Mouse (Mus musculus): ENCODE measurements at regions not wholly inside any gene's neighbourhood (a gene's known extent, or its start where the extent isn't known, plus 50 kb on each side); places are given as distances from the start of the nearest gene placed in this dataset.

DNA sequence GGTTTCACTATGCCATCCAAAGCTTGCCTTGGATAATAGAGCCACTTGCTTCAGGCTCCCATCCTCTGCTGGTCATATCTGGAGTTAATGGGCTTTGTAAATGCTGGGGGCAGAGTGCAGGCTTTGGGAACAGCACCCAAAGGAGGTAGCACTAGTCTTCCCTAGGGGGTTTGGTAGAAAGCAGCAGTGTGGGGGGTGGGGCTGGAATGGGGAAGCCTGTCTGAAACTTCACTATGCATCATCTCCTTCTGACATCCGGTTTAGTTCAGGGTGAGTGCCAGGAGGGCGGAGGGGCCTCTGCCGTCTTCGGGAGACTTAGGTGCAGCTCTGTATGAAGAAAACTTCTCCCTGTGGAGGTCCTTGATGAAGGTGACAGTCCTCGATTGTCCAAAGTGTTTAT lies 124.8 kb downstream of the Cd24a start:
- 46% methylated on average over 5 of the region's 5 CpGs for WGBS (ENCODE audit: insufficient replicate concordance)
- ATAC-seq, result no peak
- peaks cover 15% of the 10 kb centered on the region; the same call in 1 of the 2 replicates for H3K27me3 ChIP-seq (replicated peaks)
- peaks cover 31% of the 10 kb centered on the region for H3K4me1 ChIP-seq
- no peak overlapping the region for H3K27ac ChIP-seq
- H3K4me3 ChIP-seq, result no peak overlapping the region
- no peaks in the 10 kb centered on the region for H3K36me3 ChIP-seq
- no peak overlapping the region for H3K9ac ChIP-seq
- H3K9me3 ChIP-seq (replicated peaks), result no peaks in the 10 kb centered on the region
- H3K4me2 ChIP-seq, result no peak overlapping the region

GRCm38 (mm10) chr10:43706001-43706988 lies 128.2 kb downstream of the Cd24a start:
- Histone ChIP-seq H3K27ac (no peak overlapping the region), H3K4me2 (peak overlapping the region; percentile 70), H3K9me3 (replicated peaks) (no peaks in the 10 kb centered on the region), H3K4me1 (peaks cover 45% of the 10 kb centered on the region), H3K36me3 (no peaks in the 10 kb centered on the region), H3K4me3 (peak overlapping the region; percentile 40), H3K27me3 (replicated peaks) (peaks cover 10% of the 10 kb centered on the region), H3K9ac (peak overlapping the region; percentile 52)
- ATAC-seq, result peak; percentile 63; the same call in 1 of the 2 replicates
- WGBS (ENCODE audit: insufficient replicate concordance), result 39% methylated on average over 17 of the region's 17 CpGs

DNA sequence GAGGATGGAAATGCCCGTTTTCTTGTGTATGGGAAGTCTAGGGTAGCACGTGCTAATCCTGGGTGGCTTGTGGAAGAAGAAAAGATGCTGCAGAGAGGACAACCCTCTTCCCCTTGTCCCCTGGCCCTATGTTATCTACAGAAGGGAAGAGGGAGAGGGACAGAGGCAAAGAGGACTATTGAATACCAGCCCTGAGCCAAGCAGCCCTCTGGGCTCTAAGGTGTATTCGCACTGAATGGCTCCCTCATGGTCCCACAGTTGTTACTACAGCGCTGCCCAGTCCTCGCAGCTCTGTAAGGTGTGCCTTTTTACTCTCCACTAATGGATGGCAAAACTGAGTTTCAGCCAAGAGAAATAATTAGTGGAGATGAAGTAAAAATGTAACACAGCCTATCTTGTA lies 128.9 kb downstream of the Cd24a start:
- H3K36me3 ChIP-seq, result no peaks in the 10 kb centered on the region
- ATAC-seq, result no peak
- peaks cover 10% of the 10 kb centered on the region for H3K27me3 ChIP-seq (replicated peaks)
- no peak overlapping the region for H3K27ac ChIP-seq
- H3K9me3 ChIP-seq (replicated peaks), result no peaks in the 10 kb centered on the region
- no peak overlapping the region for H3K4me3 ChIP-seq
- no peak overlapping the region for H3K9ac ChIP-seq
- no peak overlapping the region for H3K4me2 ChIP-seq
- 73% methylated on average over 5 of the region's 5 CpGs for WGBS (ENCODE audit: insufficient replicate concordance)
- peaks cover 43% of the 10 kb centered on the region for H3K4me1 ChIP-seq

- Histone ChIP-seq H3K4me2 (no peak overlapping the region), H3K9ac (no peak overlapping the region), H3K27ac (no peak overlapping the region), H3K36me3 (no peaks in the 10 kb centered on the region), H3K4me3 (no peak overlapping the region), H3K9me3 (replicated peaks) (no peaks in the 10 kb centered on the region), H3K27me3 (replicated peaks) (peaks cover 10% of the 10 kb centered on the region), H3K4me1 (peaks cover 35% of the 10 kb centered on the region)
- ATAC-seq, result no peak
- WGBS (ENCODE audit: insufficient replicate concordance), result 61% methylated on average over 15 of the region's 15 CpGs
Observed at GRCm38 (mm10) chr10:43707821-43708373, 129.8 kb downstream of the Cd24a start.

- H3K4me2 ChIP-seq, result no peak overlapping the region
- H3K27me3 ChIP-seq (replicated peaks), result peaks cover 10% of the 10 kb centered on the region
- no peak overlapping the region for H3K9ac ChIP-seq
- no peaks in the 10 kb centered on the region for H3K9me3 ChIP-seq (replicated peaks)
- ATAC-seq, result no peak
- peaks cover 40% of the 10 kb centered on the region for H3K4me1 ChIP-seq
- no peak overlapping the region for H3K4me3 ChIP-seq
- H3K36me3 ChIP-seq, result no peaks in the 10 kb centered on the region
- H3K27ac ChIP-seq, result no peak overlapping the region
- 85% methylated on average over 6 of the region's 6 CpGs for WGBS (ENCODE audit: insufficient replicate concordance)
Observed at GRCm38 (mm10) chr10:43709278-43710033, 131.4 kb downstream of the Cd24a start.

- no peak overlapping the region for H3K27ac ChIP-seq
- no peak overlapping the region for H3K4me3 ChIP-seq
- H3K9ac ChIP-seq, result no peak overlapping the region
- H3K36me3 ChIP-seq, result no peaks in the 10 kb centered on the region
- peaks cover 10% of the 10 kb centered on the region for H3K27me3 ChIP-seq (replicated peaks)
- peak; percentile 74 for ATAC-seq
- H3K9me3 ChIP-seq (replicated peaks), result no peaks in the 10 kb centered on the region
- H3K4me1 ChIP-seq, result peaks cover 40% of the 10 kb centered on the region
- H3K4me2 ChIP-seq, result 0 out of 2 replicates have a peak overlapping the region, but pooled peaks have one; percentile 6
- 46% methylated on average over 8 of the region's 8 CpGs for WGBS (ENCODE audit: insufficient replicate concordance)
Observed at GRCm38 (mm10) chr10:43710186-43710885, 132.3 kb downstream of the Cd24a start.

DNA sequence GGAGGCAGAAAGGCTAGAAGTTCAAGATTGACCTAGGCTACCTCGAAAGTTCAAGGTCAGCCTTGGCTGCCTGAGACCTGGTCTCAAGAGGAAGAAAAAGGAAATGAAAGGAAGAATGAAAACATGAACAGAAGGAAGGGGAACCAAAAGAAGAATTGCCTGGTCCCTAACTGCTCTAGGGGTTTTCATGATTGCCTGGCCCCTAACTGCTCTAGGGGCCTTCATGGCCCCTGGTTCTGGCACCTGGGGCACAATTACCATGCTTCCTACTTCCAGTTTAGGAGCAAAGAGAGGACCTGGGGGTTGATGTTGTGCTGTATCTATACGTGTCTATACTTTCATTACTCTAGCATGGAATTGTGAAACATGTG lies 132.8 kb downstream of the Cd24a start:
- no peak overlapping the region for H3K9ac ChIP-seq
- no peaks in the 10 kb centered on the region for H3K36me3 ChIP-seq
- H3K4me1 ChIP-seq, result peaks cover 37% of the 10 kb centered on the region
- H3K9me3 ChIP-seq (replicated peaks), result no peaks in the 10 kb centered on the region
- H3K27me3 ChIP-seq (replicated peaks), result peaks cover 10% of the 10 kb centered on the region
- 70% methylated on average over 2 of the region's 2 CpGs for WGBS (ENCODE audit: insufficient replicate concordance)
- H3K4me2 ChIP-seq, result 0 out of 2 replicates have a peak overlapping the region, but pooled peaks have one; percentile 6
- no peak for ATAC-seq
- no peak overlapping the region for H3K4me3 ChIP-seq
- H3K27ac ChIP-seq, result no peak overlapping the region

DNA sequence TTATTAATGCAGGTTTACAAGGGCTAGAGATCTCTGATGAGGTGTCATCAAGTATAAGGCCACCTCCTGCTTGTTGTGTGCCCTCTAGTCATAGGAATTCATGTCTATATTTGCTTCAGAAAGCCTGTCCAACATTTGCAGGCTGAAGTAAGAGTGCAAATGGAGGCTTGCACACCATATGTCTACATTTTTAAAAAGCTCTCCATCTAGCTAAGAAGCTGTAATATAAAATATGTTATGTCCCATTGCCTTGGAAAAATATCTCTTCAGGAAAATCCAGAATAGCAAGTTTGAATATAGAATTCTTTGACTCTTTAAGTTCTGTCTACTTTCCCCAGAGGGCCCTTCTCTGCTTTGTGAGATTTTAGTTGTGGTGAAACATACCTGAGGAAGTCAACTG lies 134.6 kb downstream of the Cd24a start:
- no peak for ATAC-seq
- Histone ChIP-seq H3K9ac (no peak overlapping the region), H3K9me3 (replicated peaks) (no peaks in the 10 kb centered on the region), H3K36me3 (no peaks in the 10 kb centered on the region), H3K27me3 (replicated peaks) (peaks cover 10% of the 10 kb centered on the region), H3K4me3 (no peak overlapping the region), H3K4me1 (peaks cover 25% of the 10 kb centered on the region), H3K27ac (no peak overlapping the region), H3K4me2 (no peak overlapping the region)

GRCm38 (mm10) chr10:43718768-43719167 lies 140.7 kb downstream of the Cd24a start:
- WGBS (ENCODE audit: insufficient replicate concordance), result 60% methylated on average over 13 of the region's 13 CpGs
- H3K27me3 ChIP-seq (replicated peaks), result peaks cover 31% of the 10 kb centered on the region
- no peak overlapping the region for H3K9ac ChIP-seq
- H3K4me3 ChIP-seq, result no peak overlapping the region
- H3K36me3 ChIP-seq, result no peaks in the 10 kb centered on the region
- H3K27ac ChIP-seq, result no peak overlapping the region
- H3K4me1 ChIP-seq, result peaks cover 23% of the 10 kb centered on the region
- H3K9me3 ChIP-seq (replicated peaks), result no peaks in the 10 kb centered on the region
- ATAC-seq, result no peak
- no peak overlapping the region for H3K4me2 ChIP-seq

DNA sequence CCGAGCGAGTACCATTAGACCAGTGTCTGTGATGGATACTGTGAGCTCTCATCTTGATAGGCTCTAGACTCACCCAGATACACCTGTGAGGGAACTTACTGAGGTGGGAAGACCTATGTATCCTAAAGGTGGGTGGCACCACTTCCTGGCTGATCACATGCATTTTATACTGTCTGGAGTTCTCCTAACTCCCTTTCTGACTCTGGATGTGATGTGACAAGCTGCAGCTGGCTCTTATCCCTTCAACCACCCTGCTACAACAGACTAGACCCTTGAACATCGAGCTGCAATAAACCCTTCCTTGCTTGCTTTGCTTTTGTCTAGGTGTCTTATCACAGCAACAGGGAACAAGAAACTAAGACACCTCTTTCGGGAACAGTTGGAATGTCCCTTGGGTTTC lies 143.3 kb downstream of the Cd24a start:
- H3K27ac ChIP-seq, result no peak overlapping the region
- WGBS (ENCODE audit: insufficient replicate concordance), result 65% methylated on average over 4 of the region's 4 CpGs
- H3K4me3 ChIP-seq, result no peak overlapping the region
- H3K9ac ChIP-seq, result no peak overlapping the region
- H3K4me1 ChIP-seq, result peaks cover 21% of the 10 kb centered on the region
- H3K4me2 ChIP-seq, result no peak overlapping the region
- H3K36me3 ChIP-seq, result no peaks in the 10 kb centered on the region
- no peak for ATAC-seq
- H3K9me3 ChIP-seq (replicated peaks), result no peaks in the 10 kb centered on the region
- H3K27me3 ChIP-seq (replicated peaks), result peaks cover 48% of the 10 kb centered on the region

DNA sequence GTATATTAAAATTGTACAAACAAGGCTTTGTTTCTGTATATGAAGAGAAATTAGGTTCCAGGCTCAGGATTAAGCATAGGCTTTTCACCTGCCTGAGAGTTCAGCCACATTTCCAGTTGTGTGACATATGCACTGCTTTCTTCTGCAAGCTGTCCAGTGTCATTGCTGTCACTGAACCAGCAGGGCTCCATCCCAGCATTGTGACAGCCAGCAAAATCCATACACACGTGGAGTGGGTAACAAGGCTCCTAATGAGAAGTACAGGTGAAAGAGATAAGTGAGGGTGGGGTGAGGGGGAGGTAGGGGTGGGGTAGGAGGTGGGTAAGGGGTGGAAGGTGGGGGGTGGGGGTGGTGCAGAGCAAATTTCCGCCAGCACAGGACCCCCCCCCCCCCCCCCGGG lies 144.1 kb downstream of the Cd24a start:
- WGBS (ENCODE audit: insufficient replicate concordance), result 2% methylated on average over 2 of the region's 3 CpGs
- Histone ChIP-seq H3K9me3 (replicated peaks) (no peaks in the 10 kb centered on the region), H3K4me1 (peaks cover 21% of the 10 kb centered on the region), H3K27me3 (replicated peaks) (peaks cover 44% of the 10 kb centered on the region), H3K4me2 (peak overlapping the region; percentile 72), H3K9ac (no peak overlapping the region), H3K36me3 (no peaks in the 10 kb centered on the region), H3K4me3 (no peak overlapping the region), H3K27ac (no peak overlapping the region)
- ATAC-seq, result no peak

All from liver, embryonic 12.5 days (tissue).